Mouse (Mus musculus): Measurements from ENCODE around the gene Ddx49.

The Ddx49 gene

GRCm38 (mm10) chr8:70316511-70317504 lies 14.5 kb upstream of the Ddx49 start:
- in situ Hi-C loops (cut with MboI, MseI), result no loop called here

DNA sequence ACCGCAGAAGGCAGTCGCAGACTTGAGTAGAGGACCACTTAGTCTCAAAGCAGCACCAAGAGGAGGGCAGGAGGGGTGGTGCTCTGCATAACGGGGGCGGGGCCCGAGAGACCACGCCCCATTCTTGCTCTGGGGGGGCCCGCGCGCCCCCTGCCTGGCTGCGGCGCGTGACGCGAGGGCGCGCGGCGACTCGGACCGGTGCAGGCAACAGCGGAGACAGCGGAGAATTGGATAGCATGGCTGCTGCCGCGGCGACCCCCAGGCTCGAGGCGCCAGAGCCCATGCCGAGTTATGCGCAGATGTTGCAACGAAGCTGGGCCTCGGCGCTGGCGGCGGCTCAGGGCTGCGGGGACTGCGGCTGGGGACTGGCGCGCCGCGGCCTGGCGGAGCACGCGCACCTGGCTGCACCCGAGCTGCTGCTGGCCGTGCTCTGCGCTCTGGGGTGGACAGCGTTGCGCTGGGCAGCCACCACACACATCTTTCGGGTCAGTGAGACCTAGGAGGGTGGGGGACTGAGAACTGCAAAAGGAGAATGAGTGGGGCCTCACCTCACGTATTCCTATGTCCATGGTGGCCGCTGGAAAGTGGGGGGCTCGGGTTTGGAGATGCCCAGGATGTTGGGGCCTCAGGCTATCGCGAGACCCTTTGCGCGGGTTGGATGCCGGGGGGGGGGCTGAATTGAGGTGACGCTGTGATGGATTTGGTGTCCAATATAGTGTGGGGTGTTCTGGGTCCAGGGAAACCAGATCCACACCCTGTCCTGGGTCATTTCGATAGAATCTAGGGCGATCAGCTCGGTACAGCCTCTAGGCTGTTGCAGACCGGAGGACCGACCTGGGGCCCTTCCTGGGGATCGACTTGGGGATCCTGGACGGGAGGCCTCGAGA lies 13.6 kb upstream of the Ddx49 start, which contains the start of gene Cers1:
TSS of gene Cers1 (plus strand) at position 152 of the 887 bp plus-strand sequence.
- in situ Hi-C loops (cut with MboI, MseI), result no loop called here

- in situ Hi-C loops (cut with MboI, MseI), result no loop called here
Observed at GRCm38 (mm10) chr8:70313399-70313798, 11.1 kb upstream of the Ddx49 start.

GRCm38 (mm10) chr8:70309311-70309710 lies 7.0 kb upstream of the Ddx49 start:
- in situ Hi-C loops (cut with MboI, MseI), result no loop called here

- in situ Hi-C loops (cut with MboI, MseI), result no loop called here
Observed at GRCm38 (mm10) chr8:70302901-70303300, 612 bp upstream of the Ddx49 start.

DNA sequence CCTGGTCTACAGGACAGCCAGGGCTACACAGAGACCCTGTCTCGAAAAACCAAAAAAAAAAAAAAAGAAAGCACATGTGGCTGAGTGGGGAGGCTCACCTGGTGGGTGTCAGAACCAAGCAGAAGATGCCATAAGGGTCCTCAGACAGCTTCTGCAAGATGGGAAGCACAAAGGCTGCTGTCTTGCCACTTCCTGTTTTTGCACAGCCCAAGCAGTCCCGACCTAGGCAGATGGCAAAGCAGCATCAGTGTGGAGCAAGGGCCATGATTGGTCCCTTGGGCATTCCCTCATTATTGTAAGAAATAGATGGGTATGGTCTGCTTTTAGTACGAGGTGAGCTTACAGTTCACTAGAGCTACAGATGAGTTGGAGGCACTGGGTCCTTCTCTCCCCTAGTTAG lies 1.4 kb downstream of the Ddx49 start:
- in situ Hi-C loops (cut with MboI, MseI), result no loop called here

DNA sequence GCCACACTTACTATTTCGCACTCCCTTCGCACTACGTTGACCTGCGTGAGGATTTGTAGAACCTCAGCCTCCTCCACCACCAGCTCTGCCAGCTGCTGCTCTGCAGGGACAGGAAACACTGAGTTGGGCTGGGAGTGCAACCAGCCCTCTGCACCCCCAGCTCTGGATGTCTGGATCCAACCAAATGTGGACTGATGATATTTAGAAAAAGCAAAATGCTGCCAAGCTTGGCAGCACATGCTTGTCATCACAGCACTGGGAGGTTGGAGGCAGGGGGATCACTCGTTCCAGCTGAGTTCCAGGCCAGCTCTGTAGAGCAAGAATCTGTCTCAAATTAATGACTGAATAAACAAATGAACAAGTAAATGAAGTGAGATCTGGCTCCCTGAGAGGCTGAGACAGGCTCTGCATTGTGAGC lies 8.3 kb downstream of the Ddx49 start:
- in situ Hi-C loops (cut with MboI, MseI), result no loop called here

DNA sequence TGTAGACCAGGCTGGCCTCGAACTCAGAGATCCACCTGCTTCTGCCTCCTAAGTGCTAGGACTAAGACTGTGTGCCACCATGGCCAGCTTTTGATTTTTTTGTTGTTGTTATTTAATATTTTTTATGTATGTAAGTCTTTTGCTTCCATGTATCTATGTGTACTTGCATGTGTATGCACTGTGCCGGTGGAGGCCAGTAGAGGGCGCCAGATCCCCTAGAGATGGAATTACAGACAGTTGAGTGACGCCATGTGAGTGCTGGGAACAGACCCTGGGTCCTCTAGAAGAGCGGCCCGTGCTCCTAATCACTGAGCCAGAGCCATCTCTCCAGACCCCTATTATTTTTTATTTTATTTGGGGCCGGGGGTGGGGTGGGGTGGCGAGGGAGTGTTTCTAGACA lies 15.6 kb downstream of the Ddx49 start:
- in situ Hi-C loops (cut with MboI, MseI), result no loop called here

- in situ Hi-C loops (cut with MboI, MseI), result no loop called here
Observed at GRCm38 (mm10) chr8:70285304-70285703, 17.0 kb downstream of the Ddx49 start.

- in situ Hi-C loops (cut with MboI, MseI), result no loop called here
Observed at GRCm38 (mm10) chr8:70284421-70284820, 17.9 kb downstream of the Ddx49 start.

DNA sequence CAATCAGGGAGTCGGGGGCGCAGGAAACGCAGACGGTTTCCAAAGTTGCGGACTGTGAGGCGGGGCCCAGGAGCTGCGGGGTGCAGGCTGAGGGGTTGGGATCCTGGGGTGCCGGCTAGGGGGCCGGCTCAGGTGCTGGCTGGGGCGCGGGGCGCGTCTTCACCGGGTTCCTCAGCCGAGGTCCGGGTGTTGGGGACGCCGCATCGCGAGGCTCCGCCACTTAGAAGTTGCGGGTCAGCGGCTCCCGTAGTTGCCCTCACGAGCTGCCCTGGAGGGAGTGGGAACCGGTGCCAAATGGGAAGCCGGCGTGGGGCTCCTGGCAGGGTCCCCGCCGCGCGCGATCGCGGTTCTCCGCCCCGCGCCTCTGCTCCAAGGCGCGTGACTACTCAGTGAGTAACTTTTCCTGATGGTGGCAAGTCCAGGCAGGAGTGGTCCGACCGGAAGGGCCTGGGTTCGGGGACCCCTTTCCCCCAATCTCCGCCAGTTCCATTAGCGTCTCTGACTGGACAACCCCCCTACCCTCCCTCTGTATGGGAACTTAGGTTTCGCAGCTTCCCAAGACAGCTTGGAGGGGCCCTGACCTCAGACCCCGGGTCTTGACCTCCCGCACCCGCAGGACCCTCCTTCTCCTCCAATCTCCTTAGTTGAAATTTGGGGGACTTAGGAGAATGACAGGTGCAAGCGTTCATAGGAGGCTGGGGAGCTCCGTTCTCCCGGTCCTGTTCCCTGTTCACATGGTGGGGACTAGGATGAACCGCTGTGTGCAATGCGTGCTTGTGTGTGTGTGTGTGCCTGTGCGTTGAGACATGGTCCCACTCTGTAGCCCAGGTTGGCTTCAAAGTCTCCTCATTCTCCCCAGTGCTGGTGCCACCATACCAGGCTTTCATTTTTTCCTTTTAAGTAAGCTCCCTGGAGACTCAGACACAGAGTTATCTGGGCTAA lies 18.9 kb downstream of the Ddx49 start:
- in situ Hi-C loops (cut with MboI, MseI), result no loop called here

DNA sequence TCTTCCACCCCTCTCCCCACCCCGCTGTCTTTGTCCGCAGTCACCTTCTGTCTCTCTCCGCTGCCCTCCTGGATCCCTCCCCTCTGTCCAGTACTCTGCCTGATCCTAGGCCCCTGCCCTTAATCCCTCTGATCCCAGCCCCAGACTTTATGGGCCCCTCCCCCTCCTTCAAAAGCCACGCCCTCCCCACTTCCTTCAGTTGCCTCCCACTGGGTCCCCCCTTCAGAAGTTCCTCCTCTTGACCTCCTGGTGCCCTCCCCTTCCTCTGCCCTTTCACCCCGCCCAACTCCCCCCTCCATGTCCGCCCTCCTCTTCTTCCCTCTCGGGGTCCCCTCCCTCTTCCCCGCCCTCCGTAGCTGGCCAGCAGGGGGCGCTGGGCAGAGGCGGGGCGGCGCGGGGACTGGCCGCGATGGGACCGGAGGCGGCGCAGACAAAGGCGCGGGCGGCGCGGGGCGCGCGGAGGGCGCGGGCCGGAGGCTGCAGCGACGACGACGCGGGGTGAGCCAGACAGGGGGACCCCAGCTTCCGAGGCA lies 19.6 kb downstream of the Ddx49 start, which contains the start of gene Homer3:
TSS of gene Homer3 (plus strand) at position 225 of the 533 bp plus-strand sequence.
- in situ Hi-C loops (cut with MboI, MseI), result no loop called here

DNA sequence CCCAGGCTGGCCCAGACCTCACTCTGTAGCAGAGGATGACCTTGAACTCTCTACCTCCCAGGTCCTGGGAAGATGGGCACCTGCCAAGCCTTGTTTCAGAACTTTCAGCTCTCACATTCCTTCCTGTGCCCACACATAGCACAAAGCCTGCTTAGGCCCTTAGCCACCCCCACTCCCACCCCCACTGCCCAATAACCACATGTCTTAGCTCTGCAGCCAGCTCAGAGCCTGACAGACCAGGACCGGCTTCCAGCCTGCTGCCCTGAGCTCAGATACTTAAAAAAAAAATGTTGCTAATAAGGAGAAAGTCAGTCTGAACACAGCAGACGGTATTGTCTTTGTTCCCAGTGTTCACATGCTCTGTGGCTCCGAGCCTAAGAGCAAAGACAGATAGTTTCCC lies 21.3 kb downstream of the Ddx49 start:
- in situ Hi-C loops (cut with MboI, MseI), result no loop called here

GRCm38 (mm10) chr8:70279266-70279665 lies 23.0 kb downstream of the Ddx49 start:
- in situ Hi-C loops (cut with MboI, MseI), result no loop called here

- in situ Hi-C loops (cut with MboI, MseI), result no loop called here
Observed at GRCm38 (mm10) chr8:70278175-70278574, 24.1 kb downstream of the Ddx49 start.

GRCm38 (mm10) chr8:70276476-70276875 lies 25.8 kb downstream of the Ddx49 start:
- in situ Hi-C loops (cut with MboI, MseI), result no loop called here

DNA sequence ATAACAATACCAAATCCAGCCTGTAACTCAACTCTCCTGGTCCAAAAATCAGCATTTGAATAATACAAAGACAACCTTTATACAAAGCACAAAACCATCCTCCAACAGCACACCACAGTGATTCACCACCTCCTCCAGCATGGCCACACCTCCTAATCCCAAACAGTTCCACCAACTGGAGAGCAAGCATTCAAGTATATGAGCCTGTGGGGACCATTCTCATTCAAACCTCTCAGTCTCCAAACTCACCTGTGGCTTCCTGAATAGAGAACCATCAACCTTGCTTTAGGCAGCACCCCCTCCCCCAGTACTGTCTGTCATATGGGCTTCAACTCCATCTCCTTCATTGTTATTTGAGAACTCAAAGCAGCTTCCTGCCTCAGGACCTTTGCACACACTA lies 27.9 kb downstream of the Ddx49 start:
- in situ Hi-C loops (cut with MboI, MseI), result no loop called here

- in situ Hi-C loops (cut with MboI, MseI), result no loop called here
Observed at GRCm38 (mm10) chr8:70272949-70273348, 29.3 kb downstream of the Ddx49 start.

- in situ Hi-C loops (cut with MboI, MseI), result no loop called here
Observed at GRCm38 (mm10) chr8:70268799-70269565, 33.3 kb downstream of the Ddx49 start.

- in situ Hi-C loops (cut with MboI, MseI), result no loop called here
Observed at GRCm38 (mm10) chr8:70268311-70268710, 34.0 kb downstream of the Ddx49 start.
